Mouse (Mus musculus) heart, postnatal 0 days (tissue): ENCODE data around the gene Klf7. TPM values are rescaled to one million over a fixed set of nuclear protein-coding genes. Genes with fewer than 3 reads are reported as not detected.

Experiments used
- ATAC-seq: fragments of 200-750 bp; cut with Nextera tagmentation; 2 replicates; pipeline ENCODE4 v1.8.0; 2017; ENCODE audit warnings: low read depth, moderate number of reproducible peaks, moderate library complexity; ENCODE audit not compliant: insufficient read depth
- DNase-seq: peaks from one replicate; pipeline ENCODE4 v3.0.0-alpha.2; 2016; ENCODE audit warnings: low spot score
- H3K27ac ChIP-seq: fragments of 300-500 bp; sonication (generic); 2 replicates; pipeline ENCODE4 v1.5.1; 2014; ENCODE audit warnings: low read depth, mild to moderate bottlenecking
- H3K27me3 ChIP-seq: fragments of 300-500 bp; sonication (generic); 2 replicates; pipeline ENCODE4 v1.6.1; 2014; ENCODE audit warnings: low read length, mixed read lengths; ENCODE audit not compliant: control insufficient read depth, insufficient read depth
- H3K36me3 ChIP-seq: fragments of 300-500 bp; sonication (generic); replicated peaks from 2 replicates; pipeline ENCODE4 v1.6.1; 2014; ENCODE audit warnings: low read length, mixed read lengths; ENCODE audit not compliant: control insufficient read depth, insufficient read depth
- H3K4me1 ChIP-seq: fragments of 300-500 bp; sonication (generic); 2 replicates; pipeline ENCODE4 v1.6.1; 2014; ENCODE audit warnings: antibody characterized with exemption; ENCODE audit not compliant: control insufficient read depth, insufficient read depth
- H3K4me2 ChIP-seq: fragments of 300-500 bp; sonication (generic); 2 replicates; pipeline ENCODE4 v1.6.1; 2014; ENCODE audit warnings: low read depth, mild to moderate bottlenecking, low read length, moderate library complexity
- H3K4me3 ChIP-seq: fragments of 300-500 bp; sonication (generic); 2 replicates; pipeline ENCODE4 v1.5.1; 2014; ENCODE audit warnings: low read depth, low read length
- H3K9ac ChIP-seq: fragments of 300-500 bp; sonication (generic); replicated peaks from 2 replicates; pipeline ENCODE4 v1.6.1; 2014; ENCODE audit warnings: low read depth, low read length, mixed read lengths
- H3K9me3 ChIP-seq: fragments of 300-500 bp; sonication (generic); replicated peaks from 2 replicates; pipeline ENCODE4 v1.6.1; 2016; ENCODE audit warnings: low read length; ENCODE audit not compliant: control insufficient read depth
- CTCF ChIP-seq: IDR thresholded peaks from 2 replicates; pipeline ENCODE4 v1.5.1; 2016; ENCODE audit warnings: antibody characterized with exemption, control low read depth, low read depth
- EP300 ChIP-seq: IDR thresholded peaks from 2 replicates; pipeline ENCODE4 v1.6.1; 2016; ENCODE audit warnings: antibody characterized with exemption, low read depth
- WGBS: fragments of 180-500 bp; shearing (Covaris S2); extraction: QIAGEN DNeasy Blood & Tissue Kit; methylation state at CpG from one replicate; pipeline ENCODE4 v1.1.7; 2014; 5-methylcytosine and 5-hydroxymethylcytosine counted together
- polyA plus RNA-seq: library from polyadenylated mRNA; unstranded; fragments of >200 nt; fragmentation: Nextera tagmentation; extraction: Ambion mirVana; gene quantifications from 2 replicates; pipeline ENCODE4 v1.2.1, GENCODE M21; 2015
- total RNA-seq: library from RNA; depleted of rRNA; stranded (reverse); fragments of >200 nt; gene quantifications from 2 replicates; pipeline ENCODE4 v1.2.3, GENCODE M21; 2014; ENCODE audit warnings: low replicate concordance

Gene Klf7
- total and polyA plus RNA-seq, 2 experiments from 2014 or later: 8.6 to 17.4 TPM

DNA sequence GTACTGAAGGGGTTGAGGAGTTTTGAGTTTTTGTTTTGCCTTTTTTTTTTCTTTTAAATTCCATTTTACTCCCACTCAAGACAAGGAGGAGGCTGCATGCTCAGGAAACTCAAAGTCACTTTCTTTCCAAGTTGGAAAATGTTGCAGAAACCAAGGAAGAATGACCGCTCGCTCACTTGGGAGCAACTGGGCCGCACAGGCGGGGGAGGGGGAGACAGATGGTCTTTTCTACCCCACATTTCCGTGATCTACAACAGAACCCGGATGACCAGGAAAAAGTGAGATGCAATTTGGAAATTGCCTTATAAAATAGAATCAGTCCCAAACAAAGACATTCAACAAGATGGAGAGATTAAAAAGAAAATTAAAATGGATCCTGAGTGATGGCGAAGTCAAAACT, 14.6 kb downstream of the Klf7 start:
- ATAC-seq (no peak), DNase-seq (peak; percentile 29)
- TF ChIP-seq CTCF (no peak), EP300 (no peak)
- Histone ChIP-seq H3K27me3 (no peaks in the 10 kb centered on the region), H3K9ac (no peak overlapping the region), H3K4me3 (no peak overlapping the region), H3K27ac (peak overlapping the region; percentile 39), H3K4me1 (peaks cover 16% of the 10 kb centered on the region), H3K36me3 (peaks cover 19% of the 10 kb centered on the region), H3K4me2 (0 out of 2 replicates have a peak overlapping the region, but pooled peaks have one; percentile 6), H3K9me3 (no peaks in the 10 kb centered on the region)
- 61% methylated on average over 7 of the region's 7 CpGs for WGBS

DNA sequence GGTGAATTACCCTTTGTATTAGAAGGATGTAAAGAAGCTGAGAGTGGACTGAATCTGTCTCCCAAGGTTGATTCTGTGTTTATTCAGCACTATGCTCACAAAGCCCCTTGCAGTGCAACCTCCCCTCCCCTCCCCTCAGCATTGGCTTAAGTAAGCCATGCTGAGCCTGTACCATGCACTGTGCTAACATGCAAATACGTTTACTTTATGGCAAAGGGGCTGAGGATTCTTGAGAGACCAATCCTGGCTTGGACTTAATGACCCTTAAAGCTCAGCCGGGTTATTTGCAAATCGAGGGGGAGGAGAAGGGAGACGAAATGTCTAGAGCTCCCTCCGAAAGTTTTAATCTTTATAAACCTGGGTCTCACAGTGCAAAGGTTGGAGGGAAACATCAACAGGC, 16.0 kb downstream of the Klf7 start:
- H3K4me3 ChIP-seq: no peak overlapping the region
- no peaks in the 10 kb centered on the region for H3K9me3 ChIP-seq
- H3K9ac ChIP-seq: no peak overlapping the region
- DNase-seq (no peak), ATAC-seq (no peak)
- TF ChIP-seq EP300 (no peak), CTCF (no peak)
- WGBS: 60% methylated on average over 5 of the region's 5 CpGs
- H3K27me3 ChIP-seq: no peaks in the 10 kb centered on the region
- H3K4me2 ChIP-seq: no peak overlapping the region
- peaks cover 16% of the 10 kb centered on the region for H3K4me1 ChIP-seq
- H3K36me3 ChIP-seq: peaks cover 19% of the 10 kb centered on the region
- 0 out of 2 replicates have a peak overlapping the region, but pooled peaks have one; percentile 20 for H3K27ac ChIP-seq

DNA sequence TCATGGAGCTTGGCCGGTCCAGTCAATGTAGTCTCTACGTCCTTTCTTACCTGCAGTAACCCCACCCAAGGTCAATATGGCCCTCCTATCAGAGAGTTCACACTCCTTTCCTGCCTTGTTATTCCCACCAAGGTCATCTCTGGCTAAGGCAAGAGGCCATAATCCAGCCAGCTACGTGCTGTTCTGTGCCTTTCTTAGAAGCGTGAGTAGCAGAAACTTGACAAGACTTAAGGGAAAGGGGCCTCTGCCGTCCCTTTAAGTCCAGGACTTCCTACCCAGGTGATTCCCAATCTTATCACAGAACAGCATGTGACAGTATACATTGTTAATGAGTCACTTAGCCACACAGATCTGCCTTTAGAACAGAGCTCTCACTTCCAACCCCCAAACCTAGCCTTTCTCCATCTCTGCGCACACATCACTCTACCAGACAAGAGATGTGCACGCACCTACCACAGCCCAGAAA, 16.9 kb downstream of the Klf7 start:
- no peak for TF ChIP-seq EP300
- no peak for TF ChIP-seq CTCF
- peaks cover 24% of the 10 kb centered on the region for H3K36me3 ChIP-seq
- no peak overlapping the region for H3K4me2 ChIP-seq
- H3K27me3 ChIP-seq: no peaks in the 10 kb centered on the region
- ATAC-seq (no peak), DNase-seq (no peak)
- H3K27ac ChIP-seq: peak overlapping the region; percentile 40; the same call in 1 of the 2 replicates
- no peak overlapping the region for H3K4me3 ChIP-seq
- WGBS: 61% methylated on average over 7 of the region's 7 CpGs
- H3K4me1 ChIP-seq: peaks cover 16% of the 10 kb centered on the region
- no peak overlapping the region for H3K9ac ChIP-seq
- no peaks in the 10 kb centered on the region for H3K9me3 ChIP-seq

DNA sequence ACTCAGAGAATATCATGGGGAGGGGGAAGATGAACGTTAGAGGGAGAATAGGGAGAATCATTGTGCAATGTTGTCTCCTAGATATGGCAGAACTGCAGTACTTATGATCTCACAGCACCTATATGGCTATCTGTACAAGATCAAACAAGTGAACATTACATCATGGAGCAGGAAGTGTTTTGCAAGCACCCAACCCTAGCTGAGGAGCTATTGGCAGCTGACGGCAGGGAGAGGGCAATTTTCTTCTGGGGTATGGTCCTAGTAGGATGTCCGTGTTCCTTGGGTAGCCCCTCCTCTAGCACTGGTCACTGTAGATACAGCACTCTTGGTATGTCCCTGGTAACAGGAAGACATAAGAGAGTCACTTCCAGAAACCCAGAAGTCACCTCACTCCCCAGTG, 17.4 kb downstream of the Klf7 start:
- WGBS: 57% methylated on average over 3 of the region's 3 CpGs

DNA sequence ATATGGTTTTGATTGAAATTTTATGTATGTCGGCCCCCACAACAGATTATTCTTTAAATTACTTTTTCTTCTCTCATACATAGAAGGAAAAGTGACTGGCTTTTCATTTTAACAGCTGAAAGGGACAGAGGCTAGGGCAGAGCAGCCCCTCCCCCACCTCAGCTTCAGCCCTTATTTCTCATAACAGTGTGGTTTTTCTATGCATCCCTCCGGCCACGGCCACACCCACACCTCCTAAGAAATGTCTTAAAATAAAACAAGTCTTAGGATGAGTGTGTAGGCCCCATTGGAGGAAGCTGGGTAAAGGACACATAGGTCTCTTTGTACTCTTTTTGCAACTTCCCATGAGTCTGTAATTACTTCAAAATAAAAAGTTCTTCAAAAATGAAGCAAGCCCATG, 20.8 kb downstream of the Klf7 start:
- 72% methylated on average over 3 of the region's 3 CpGs for WGBS
- TF ChIP-seq EP300: no peak
- TF ChIP-seq CTCF: no peak
- ATAC-seq (no peak), DNase-seq (no peak)
- H3K27me3 ChIP-seq: no peaks in the 10 kb centered on the region
- no peaks in the 10 kb centered on the region for H3K9me3 ChIP-seq
- no peak overlapping the region for H3K27ac ChIP-seq
- H3K4me2 ChIP-seq: no peak overlapping the region
- no peak overlapping the region for H3K4me3 ChIP-seq
- peaks cover 47% of the 10 kb centered on the region for H3K4me1 ChIP-seq
- peaks cover 31% of the 10 kb centered on the region for H3K36me3 ChIP-seq
- no peak overlapping the region for H3K9ac ChIP-seq

More for the DNA sequence above, 17.4 kb downstream of the Klf7 start:
- Histone ChIP-seq H3K27ac (peak overlapping the region; percentile 40; the same call in 1 of the 2 replicates), H3K9ac (no peak overlapping the region), H3K4me1 (peaks cover 16% of the 10 kb centered on the region), H3K4me2 (no peak overlapping the region), H3K9me3 (no peaks in the 10 kb centered on the region), H3K36me3 (peaks cover 26% of the 10 kb centered on the region), H3K4me3 (no peak overlapping the region), H3K27me3 (no peaks in the 10 kb centered on the region)
- DNase-seq (no peak), ATAC-seq (no peak; the same call in 1 of the 2 replicates)
- TF ChIP-seq CTCF (no peak), EP300 (no peak)

DNA sequence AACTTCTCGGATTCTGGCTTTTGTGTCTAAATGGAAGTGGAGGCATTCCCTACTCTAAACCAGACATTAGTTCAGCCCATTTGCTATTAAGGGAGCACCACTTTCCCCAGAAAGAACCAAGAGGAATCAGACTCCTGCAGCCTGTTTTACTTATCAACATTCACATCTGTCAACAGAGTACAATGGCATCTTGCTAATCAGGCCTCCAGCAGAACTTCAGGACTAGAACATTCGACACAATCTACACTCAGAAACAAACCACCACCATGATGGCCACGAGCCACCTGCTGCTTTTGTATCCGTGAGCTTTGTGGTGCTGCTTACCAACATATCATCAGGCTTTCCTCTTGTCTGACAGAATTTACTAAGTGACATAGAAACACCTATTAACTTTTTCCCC, 23.3 kb downstream of the Klf7 start:
- Histone ChIP-seq H3K9ac (no peak overlapping the region), H3K27ac (peak overlapping the region; percentile 63; the same call in 1 of the 2 replicates)
- no peak for DNase-seq

More for the DNA sequence above, 23.3 kb downstream of the Klf7 start:
- peaks cover 36% of the 10 kb centered on the region for H3K4me1 ChIP-seq
- no peak overlapping the region for H3K4me3 ChIP-seq
- H3K9me3 ChIP-seq: no peaks in the 10 kb centered on the region
- no peak for TF ChIP-seq CTCF
- no peak for TF ChIP-seq EP300
- H3K4me2 ChIP-seq: no peak overlapping the region
- no peaks in the 10 kb centered on the region for H3K27me3 ChIP-seq
- 43% methylated on average over 4 of the region's 4 CpGs for WGBS
- no peak for ATAC-seq
- H3K36me3 ChIP-seq: peaks cover 22% of the 10 kb centered on the region
